Mouse (Mus musculus) heart, adult 2 months (tissue): ENCODE measurements at regions not wholly inside any gene's neighbourhood (a gene's known extent, or its start where the extent isn't known, plus 50 kb on each side); places are given as distances from the start of the nearest gene placed in this dataset.
"Not testable (repeated sequence)": the region's sequence is repeated elsewhere in the genome, so short reads cannot be mapped to it uniquely, and the experiment has no call there.

Experiments used
- DNase-seq, 2 experiments: peaks; one replicate each; pipeline ENCODE4 v3.0.0; 2021
- H3K27ac ChIP-seq: fragments of 200-600 bp; 2 replicates; pipeline ENCODE4 v1.8.1; 2022
- H3K27me3 ChIP-seq: fragments of 200-500 bp; 2 replicates; pipeline ENCODE4 v1.6.1; 2012; ENCODE audit warnings: mild to moderate bottlenecking, low read length, inconsistent platforms, mixed read lengths; ENCODE audit not compliant: control insufficient read depth, insufficient read depth
- H3K36me3 ChIP-seq: fragments of 200-500 bp; 2 replicates; pipeline ENCODE4 v1.6.1; 2012; ENCODE audit warnings: low read length, inconsistent platforms; ENCODE audit not compliant: control insufficient read depth, insufficient read depth
- H3K4me1 ChIP-seq: fragments of 200-500 bp; 2 replicates; pipeline ENCODE4 v1.6.1; 2011; ENCODE audit warnings: low read length; ENCODE audit not compliant: control insufficient read depth, insufficient read depth
- H3K4me3 ChIP-seq: fragments of 200-600 bp; 2 replicates; pipeline ENCODE4 v1.8.1; 2022
- H3K79me2 ChIP-seq: fragments of 200-500 bp; replicated peaks from 2 replicates; pipeline ENCODE4 v1.6.1; 2012; ENCODE audit warnings: mild to moderate bottlenecking, inconsistent platforms, low read length, moderate library complexity, mixed read lengths; ENCODE audit not compliant: control insufficient read depth, insufficient read depth
- H3K9ac ChIP-seq: fragments of 200-500 bp; 2 replicates; pipeline ENCODE4 v1.6.1; 2012; ENCODE audit warnings: low read depth, mild to moderate bottlenecking, control low read depth, inconsistent platforms, low read length, mixed read lengths
- CTCF ChIP-seq: fragments of 200-600 bp; IDR thresholded peaks from 2 replicates; pipeline ENCODE4 v1.8.1; 2022; ENCODE audit warnings: antibody characterized with exemption, mild to moderate bottlenecking, moderate library complexity
- EP300 ChIP-seq: fragments of 200-500 bp; IDR thresholded peaks from 2 replicates; pipeline ENCODE4 v1.6.1; 2011; ENCODE audit warnings: low read depth, low read length, control low read depth; ENCODE audit not compliant: insufficient read depth
- POLR2A ChIP-seq: fragments of 200-500 bp; IDR thresholded peaks from 2 replicates; pipeline ENCODE4 v1.6.1; 2011; ENCODE audit warnings: mild to moderate bottlenecking, low read depth, low read length, control low read depth; ENCODE audit not compliant: insufficient read depth
- WGBS: fragments of 180-500 bp; shearing (Covaris S2); methylation state at CpG from one replicate; pipeline ENCODE4 v1.1.7; 2018; 5-methylcytosine and 5-hydroxymethylcytosine counted together
- intact Hi-C: fragments of 180-260 bp; cut with DNase I; formaldehyde crosslinking; loops from one replicate; pipeline ENCODE4 v1.15.1; 2025

- WGBS = 68% methylated on average over 1 of the region's 1 CpGs
- intact Hi-C loops = no loop called here
- Histone ChIP-seq H3K27me3 (no peaks in the 10 kb centered on the region), H3K36me3 (no peaks in the 10 kb centered on the region), H3K4me1 (no peaks in the 10 kb centered on the region), H3K27ac (no peak overlapping the region), H3K9ac (no peak overlapping the region), H3K4me3 (no peak overlapping the region), H3K79me2 (no peaks in the 10 kb centered on the region)
- no peak for DNase-seq
- TF ChIP-seq EP300 = no peak
- TF ChIP-seq CTCF = no peak
- TF ChIP-seq POLR2A = no peak
Observed at GRCm38 (mm10) chr1:114641215-114641614, 1043.3 kb upstream of the Cntnap5a start.

GRCm38 (mm10) chr1:114641854-114642253 is 1042.7 kb upstream of the Cntnap5a start:
- H3K4me3 ChIP-seq, H3K27ac ChIP-seq, H3K79me2 ChIP-seq, H3K4me1 ChIP-seq, intact Hi-C loops, H3K9ac ChIP-seq, H3K36me3 ChIP-seq, H3K27me3 ChIP-seq, DNase-seq: not testable (repeated sequence)

- TF ChIP-seq CTCF (no peak), EP300 (no peak), POLR2A (no peak)
- Histone ChIP-seq H3K27ac (peak overlapping the region; percentile 20), H3K27me3 (no peaks in the 10 kb centered on the region), H3K36me3 (no peaks in the 10 kb centered on the region), H3K9ac (no peak overlapping the region), H3K79me2 (no peaks in the 10 kb centered on the region), H3K4me3 (no peak overlapping the region), H3K4me1 (no peaks in the 10 kb centered on the region)
- WGBS = 51% methylated on average over 2 of the region's 2 CpGs
- peak in 1 of 2 experiments; percentile 16 for DNase-seq
- intact Hi-C loops = no loop called here
Observed at GRCm38 (mm10) chr1:114673954-114674353, 1010.6 kb upstream of the Cntnap5a start.

- Histone ChIP-seq H3K9ac (no peak overlapping the region), H3K4me1 (no peaks in the 10 kb centered on the region), H3K27me3 (no peaks in the 10 kb centered on the region), H3K4me3 (no peak overlapping the region), H3K36me3 (no peaks in the 10 kb centered on the region), H3K27ac (no peak overlapping the region), H3K79me2 (no peaks in the 10 kb centered on the region)
- DNase-seq = no peak
- intact Hi-C loops = no loop called here
- no peak for TF ChIP-seq CTCF
- no peak for TF ChIP-seq EP300
- TF ChIP-seq POLR2A = no peak
- WGBS = 49% methylated on average over 1 of the region's 1 CpGs
Observed at GRCm38 (mm10) chr1:114681258-114681657, 1003.3 kb upstream of the Cntnap5a start.

GRCm38 (mm10) chr1:114721142-114721541 is 963.4 kb upstream of the Cntnap5a start:
- no peaks in the 10 kb centered on the region for H3K4me1 ChIP-seq
- TF ChIP-seq POLR2A (no peak), CTCF (no peak), EP300 (no peak)
- H3K9ac ChIP-seq = no peak overlapping the region
- no peak for DNase-seq
- 75% methylated on average over 4 of the region's 4 CpGs for WGBS
- no peaks in the 10 kb centered on the region for H3K27me3 ChIP-seq
- intact Hi-C loops = no loop called here
- no peaks in the 10 kb centered on the region for H3K36me3 ChIP-seq
- H3K4me3 ChIP-seq = no peak overlapping the region
- H3K27ac ChIP-seq = no peak overlapping the region
- no peaks in the 10 kb centered on the region for H3K79me2 ChIP-seq

- Histone ChIP-seq H3K9ac (no peak overlapping the region), H3K4me1 (no peaks in the 10 kb centered on the region), H3K27me3 (no peaks in the 10 kb centered on the region), H3K36me3 (no peaks in the 10 kb centered on the region), H3K79me2 (no peaks in the 10 kb centered on the region), H3K4me3 (no peak overlapping the region), H3K27ac (no peak overlapping the region)
- intact Hi-C loops = no loop called here
- no peak for DNase-seq
- TF ChIP-seq EP300 = no peak
- TF ChIP-seq POLR2A = no peak
- TF ChIP-seq CTCF = no peak
Observed at GRCm38 (mm10) chr1:114729167-114729566, 955.4 kb upstream of the Cntnap5a start.
